Mouse (Mus musculus): ENCODE measurements around the gene Ifnk.

DNA sequence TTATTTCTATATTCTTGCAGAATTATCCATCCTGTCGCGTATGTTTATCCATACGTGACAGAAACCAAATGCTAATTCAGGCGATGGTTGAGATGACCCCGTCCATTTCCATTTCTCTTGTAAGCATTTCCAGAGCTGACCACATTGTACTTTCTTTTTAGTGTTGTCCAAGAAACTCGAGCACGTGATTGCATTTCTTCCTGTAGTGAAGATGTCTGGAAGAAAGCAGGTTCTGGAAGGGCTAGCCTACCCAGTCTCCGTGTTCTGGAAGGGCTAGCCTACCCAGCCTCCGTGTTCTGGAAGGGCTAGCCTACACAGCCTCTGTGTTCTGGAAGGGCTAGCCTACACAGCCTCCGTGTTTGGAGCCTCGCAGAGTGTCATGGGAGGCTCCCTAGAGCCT lies 27.8 kb upstream of the Ifnk start:
- TF ChIP-seq CTCF (IDR thresholded peaks at IDR 0.05; ENCODE audit: low read depth, low read length) (no peak), POLR2A (IDR thresholded peaks at IDR 0.05; ENCODE audit: extremely low read depth, insufficient read depth, low read length) (no peak)
